Mouse (Mus musculus) adrenal gland, postnatal 4 days (tissue): ENCODE results near the gene Efcab14. TPM values are rescaled to one million over a fixed set of nuclear protein-coding genes. Genes with fewer than 3 reads are reported as not detected.

ENCODE experiments used
- total RNA-seq, 2 experiments: library from RNA; stranded (reverse); gene quantifications; 2 replicates each; pipeline ENCODE4 v1.2.3; 2021

Efcab14 gene
- total RNA-seq, 2 experiments from 2014 or later, result 68.1 to 71.2 TPM

Other genes with a start within 250 kb of the Efcab14 start
- 10 to 100 TPM in 1 of 2 experiments, 1 to 10 TPM in 1; 2.7 to 26.4 TPM for gene Cyp4a14, start 241.6 kb upstream of the Efcab14 start, total RNA-seq
- 1 to 10 TPM; 3.2 to 7.4 TPM for gene Cyp4a10, start 219.5 kb upstream of the Efcab14 start, total RNA-seq
- 1 to 10 TPM; 5.1 to 5.9 TPM for gene Cyp4a31, start 174.1 kb upstream of the Efcab14 start, total RNA-seq
- gene Cyp4a32, start 136.8 kb upstream of the Efcab14 start, total RNA-seq, result 1 to 10 TPM in 1 of 2 experiments, under 1 TPM in 1; 0.81 to 4.4 TPM
- 10 to 100 TPM; 22.1 to 27.5 TPM for gene Cyp4b1, start 90.0 kb upstream of the Efcab14 start, total RNA-seq
- gene Tex38, start 43.3 kb downstream of the Efcab14 start, total RNA-seq, result 1 to 10 TPM; 2.4 to 2.5 TPM
- 10 to 100 TPM; 63.0 to 68.3 TPM for gene Atpaf1, start 47.1 kb downstream of the Efcab14 start, total RNA-seq
- 10 to 100 TPM; 17.5 to 20.4 TPM for gene Mob3c, start 90.3 kb downstream of the Efcab14 start, total RNA-seq
- 10 to 100 TPM; 52.7 to 59.0 TPM for gene Mknk1, start 101.5 kb downstream of the Efcab14 start, total RNA-seq
- not detected for gene Kncn, start 146.7 kb downstream of the Efcab14 start, total RNA-seq
- not detected for gene 6430628N08Rik, start 152.9 kb downstream of the Efcab14 start, total RNA-seq
- not detected for gene Dmbx1, start 202.2 kb downstream of the Efcab14 start, total RNA-seq